Mouse (Mus musculus) liver, postnatal 0 days (tissue): Measurements from ENCODE around the gene Srsf7. TPM values are rescaled to one million over a fixed set of nuclear protein-coding genes. Genes with fewer than 3 reads are reported as not detected.
"Not testable (repeated sequence)": the region's sequence is repeated elsewhere in the genome, so short reads cannot be mapped to it uniquely, and the experiment has no call there.

Experiments used
- ATAC-seq: fragments of 200-750 bp; cut with Nextera tagmentation; 2 replicates; pipeline ENCODE4 v1.8.0; 2017; ENCODE audit warnings: mild to moderate bottlenecking, moderate library complexity
- DNase-seq: peaks from one replicate; pipeline ENCODE4 v3.0.0-alpha.2; 2016
- H3K27ac ChIP-seq: fragments of 300-500 bp; sonication (generic); 2 replicates; pipeline ENCODE4 v1.5.1; 2014; ENCODE audit warnings: antibody characterized with exemption, moderate library complexity, mild to moderate bottlenecking, low read depth
- H3K27me3 ChIP-seq: fragments of 300-500 bp; sonication (generic); 2 replicates; pipeline ENCODE4 v1.6.1; 2014; ENCODE audit warnings: low read length, control low read depth, mixed read lengths; ENCODE audit not compliant: insufficient read depth
- H3K36me3 ChIP-seq: fragments of 300-500 bp; sonication (generic); replicated peaks from 2 replicates; pipeline ENCODE4 v1.6.1; 2014; ENCODE audit warnings: mild to moderate bottlenecking, control low read depth, low read length, moderate library complexity, mixed read lengths; ENCODE audit not compliant: insufficient read depth
- H3K4me1 ChIP-seq: fragments of 300-500 bp; sonication (generic); 2 replicates; pipeline ENCODE4 v1.6.1; 2014; ENCODE audit warnings: antibody characterized with exemption, mild to moderate bottlenecking, control low read depth; ENCODE audit not compliant: insufficient read depth
- H3K4me2 ChIP-seq: fragments of 300-500 bp; sonication (generic); 2 replicates; pipeline ENCODE4 v1.6.1; 2014; ENCODE audit warnings: low read depth, mild to moderate bottlenecking, low read length, moderate library complexity, mixed read lengths
- H3K4me3 ChIP-seq: fragments of 300-500 bp; sonication (generic); 2 replicates; pipeline ENCODE4 v1.5.1; 2014; ENCODE audit warnings: low read depth, low read length
- H3K9ac ChIP-seq: fragments of 300-500 bp; sonication (generic); replicated peaks from 2 replicates; pipeline ENCODE4 v1.6.1; 2014; ENCODE audit warnings: mild to moderate bottlenecking, moderate library complexity
- H3K9me3 ChIP-seq: fragments of 300-500 bp; sonication (generic); 2 replicates; pipeline ENCODE4 v1.6.1; 2016; ENCODE audit warnings: mild to moderate bottlenecking, control low read depth, low read length, mixed read lengths
- CTCF ChIP-seq: sonication (generic); IDR thresholded peaks from 2 replicates; pipeline ENCODE4 v1.5.1; 2016; ENCODE audit warnings: antibody characterized with exemption, low read depth
- EP300 ChIP-seq: IDR thresholded peaks from 2 replicates; pipeline ENCODE4 v1.6.1; 2016; ENCODE audit warnings: antibody characterized with exemption, low read depth, mild to moderate bottlenecking
- WGBS: fragments of 180-500 bp; shearing (Covaris S2); extraction: QIAGEN DNeasy Blood & Tissue Kit; methylation state at CpG from one replicate; pipeline ENCODE4 v1.1.7; 2014; ENCODE audit not compliant: insufficient replicate concordance; 5-methylcytosine and 5-hydroxymethylcytosine counted together
- polyA plus RNA-seq: library from polyadenylated mRNA; unstranded; fragments of >200 nt; fragmentation: Nextera tagmentation; extraction: Ambion mirVana; gene quantifications from 2 replicates; pipeline ENCODE4 v1.2.1, GENCODE M21; 2015

The Srsf7 gene
- polyA plus RNA-seq, 1 experiment from 2014 or later = 142 TPM

GRCm38 (mm10) chr17:80224326-80225116 is 17.4 kb upstream of the Srsf7 start, which contains the start of gene Gemin6:
Gene Gemin6 (plus strand): TSS chr17:80224441.
- Histone ChIP-seq H3K36me3 (no peaks in the 10 kb centered on the region), H3K9ac (peak within 1 kb of the TSS; percentile 78), H3K9me3 (no peaks in the 10 kb centered on the region), H3K4me3 (peak within 1 kb of the TSS; percentile 71), H3K4me2 (peak within 1 kb of the TSS; percentile 80), H3K27ac (peak within 1 kb of the TSS; percentile 89), H3K27me3 (no peaks in the 10 kb centered on the region), H3K4me1 (peaks cover 8% of the 10 kb centered on the region; the same call in 1 of the 2 replicates)
- under 1% methylated on average over 33 of the region's 33 CpGs for whole genome bisulfite sequencing
- DNase-seq (peak; percentile 86), ATAC-seq (peak; percentile 96)
- TF ChIP-seq CTCF (no peak), EP300 (0 out of 2 replicates have a peak, but pooled peaks have one; percentile 4)

- TF ChIP-seq CTCF (no peak), EP300 (no peak)
- 8% methylated on average over 9 of the region's 9 CpGs for WGBS
- H3K27ac ChIP-seq = peak overlapping the region; percentile 89; the same call in 1 of the 2 replicates
Measured at GRCm38 (mm10) chr17:80223829-80224228, 16.7 kb upstream of the Srsf7 start.

GRCm38 (mm10) chr17:80221890-80222628 is 15.0 kb upstream of the Srsf7 start:
- Histone ChIP-seq H3K27ac (no peak overlapping the region), H3K27me3 (no peaks in the 10 kb centered on the region), H3K4me1 (peaks cover 8% of the 10 kb centered on the region; the same call in 1 of the 2 replicates), H3K36me3 (no peaks in the 10 kb centered on the region), H3K9me3 (no peaks in the 10 kb centered on the region), H3K4me3 (no peak overlapping the region), H3K9ac (no peak overlapping the region), H3K4me2 (no peak overlapping the region)
- 57% methylated on average over 3 of the region's 3 CpGs for WGBS
- TF ChIP-seq EP300 (no peak), CTCF (peak; percentile 62)
- no peak for ATAC-seq
- peak; percentile 43 for DNase-seq

More at GRCm38 (mm10) chr17:80223829-80224228, 16.7 kb upstream of the Srsf7 start:
- peak overlapping the region; percentile 71 for H3K4me3 ChIP-seq
- ATAC-seq (peak; percentile 32), DNase-seq (no peak)
- H3K9me3 ChIP-seq = no peaks in the 10 kb centered on the region
- H3K27me3 ChIP-seq = no peaks in the 10 kb centered on the region
- no peaks in the 10 kb centered on the region for H3K36me3 ChIP-seq
- peak overlapping the region; percentile 80 for H3K4me2 ChIP-seq
- peak overlapping the region; percentile 78 for H3K9ac ChIP-seq
- H3K4me1 ChIP-seq = peaks cover 8% of the 10 kb centered on the region; the same call in 1 of the 2 replicates

GRCm38 (mm10) chr17:80221202-80221601 is 14.1 kb upstream of the Srsf7 start:
- no peaks in the 10 kb centered on the region for H3K27me3 ChIP-seq
- no peak for DNase-seq
- TF ChIP-seq CTCF (no peak), EP300 (no peak)

GRCm38 (mm10) chr17:80220131-80220530 is 13.0 kb upstream of the Srsf7 start:
- H3K4me2 ChIP-seq = no peak overlapping the region
- no peaks in the 10 kb centered on the region for H3K36me3 ChIP-seq
- H3K4me1 ChIP-seq = peaks cover 7% of the 10 kb centered on the region; the same call in 1 of the 2 replicates
- ATAC-seq (no peak), DNase-seq (no peak)
- no peaks in the 10 kb centered on the region for H3K9me3 ChIP-seq
- no peak overlapping the region for H3K4me3 ChIP-seq
- H3K9ac ChIP-seq = no peak overlapping the region
- no peaks in the 10 kb centered on the region for H3K27me3 ChIP-seq
- 76% methylated on average over 2 of the region's 2 CpGs for WGBS
- no peak for TF ChIP-seq CTCF
- TF ChIP-seq EP300 = no peak
- no peak overlapping the region for H3K27ac ChIP-seq

More at GRCm38 (mm10) chr17:80221202-80221601, 14.1 kb upstream of the Srsf7 start:
- no peak overlapping the region for H3K27ac ChIP-seq
- H3K9me3 ChIP-seq = no peaks in the 10 kb centered on the region
- ATAC-seq = no peak
- H3K9ac ChIP-seq = no peak overlapping the region
- 52% methylated on average over 9 of the region's 9 CpGs for WGBS
- H3K4me3 ChIP-seq = no peak overlapping the region
- no peak overlapping the region for H3K4me2 ChIP-seq
- H3K4me1 ChIP-seq = peaks cover 8% of the 10 kb centered on the region; the same call in 1 of the 2 replicates
- no peaks in the 10 kb centered on the region for H3K36me3 ChIP-seq

- not testable (repeated sequence) for H3K9me3 ChIP-seq, H3K9ac ChIP-seq, H3K27me3 ChIP-seq, H3K4me3 ChIP-seq, ATAC-seq, H3K4me1 ChIP-seq, DNase-seq, H3K36me3 ChIP-seq, H3K27ac ChIP-seq, H3K4me2 ChIP-seq
- 94% methylated on average over 4 of the region's 4 CpGs for WGBS
Measured at GRCm38 (mm10) chr17:80213998-80214397, 6.9 kb upstream of the Srsf7 start.
